Mouse (Mus musculus) hindlimb bud, embryonic 11.5 days (tissue): ENCODE results near the gene Car4.

Experiments used
- DNase-seq: peaks from one replicate; pipeline ENCODE4 v3.0.0-alpha.2; 2012; ENCODE audit warnings: low read depth, low spot score; ENCODE audit errors: extremely low spot score

Car4 gene

GRCm38 (mm10) chr11:84995241-84995640 lies 37.7 kb downstream of the Car4 start:
- DNase-seq, result no peak

GRCm38 (mm10) chr11:85003566-85003965 lies 46.0 kb downstream of the Car4 start:
- no peak for DNase-seq

GRCm38 (mm10) chr11:85013121-85013520 lies 55.5 kb downstream of the Car4 start:
- no peak for DNase-seq
